Comparison of ENCODE assay signal across 7 mouse cellular contexts in genomic region chr4:76448678-76449465, GRCm38 (mm10).
DNase-seq lines count a peak whose midpoint lies in the region; ATAC-seq and TF ChIP-seq lines count a peak whose summit lies in the region.

No protein-coding gene starts in this region.

- no peak for DNase-seq in spleen, adult 2 months (ENCODE audit: low read depth in 1 of 2, low spot score in 2 of 2)
- DNase-seq in spleen, postnatal 4 days (ENCODE audit: low spot score in 2 of 2): no peak
- peak; percentile 35 for DNase-seq in limb, embryonic 10.5 days (ENCODE audit: low spot score)
- DNase-seq in right cerebral cortex, adult 2 months (ENCODE audit: low spot score in 2 of 2): no peak
- no peak for DNase-seq in right cerebral cortex, postnatal 4 days

- no peak for TF ChIP-seq POLR2A in spleen, adult 2 months (IDR thresholded peaks at IDR 0.05; ENCODE audit: low read depth, low read length)
- TF ChIP-seq POLR2A in olfactory bulb, adult 2 months (IDR thresholded peaks at IDR 0.05; ENCODE audit: insufficient read depth, low read depth, low read length): no peak

- H3K36me3 ChIP-seq in spleen, adult 2 months (ENCODE audit: control insufficient read depth, insufficient read depth, low read length): no peaks in the 10 kb centered on the region
- H3K36me3 ChIP-seq in forebrain, embryonic 12.5 days (replicated peaks): no peaks in the 10 kb centered on the region
- H3K36me3 ChIP-seq in limb, embryonic 10.5 days: no peaks in the 10 kb centered on the region

- H3K27me3 ChIP-seq in spleen, adult 2 months (ENCODE audit: control insufficient read depth, insufficient read depth, low read length): peaks cover 10% of the 10 kb centered on the region
- peaks cover 4% of the 10 kb centered on the region; the same call in 1 of the 2 replicates for H3K27me3 ChIP-seq in forebrain, embryonic 12.5 days
- 0 out of 2 replicates have a peak, but pooled peaks cover 4% of the 10 kb centered on the region for H3K27me3 ChIP-seq in limb, embryonic 10.5 days (ENCODE audit: low read depth, poor library complexity, severe bottlenecking)

- peak overlapping the region; percentile 81 for H3K4me2 ChIP-seq in forebrain, embryonic 12.5 days

- no peak for TF ChIP-seq CTCF in spleen, adult 2 months (IDR thresholded peaks at IDR 0.05; ENCODE audit: extremely low read depth, insufficient read depth, insufficient read length, insufficient replicate concordance)
- TF ChIP-seq CTCF in olfactory bulb, adult 2 months (IDR thresholded peaks at IDR 0.05; ENCODE audit: insufficient read depth, low read depth, low read length): no peak

- H3K27ac ChIP-seq in spleen, adult 2 months (ENCODE audit: insufficient read depth, low read length): no peak overlapping the region
- peak overlapping the region; percentile 94 for H3K27ac ChIP-seq in forebrain, embryonic 12.5 days
- peak overlapping the region; percentile 99 for H3K27ac ChIP-seq in limb, embryonic 10.5 days
- no peak overlapping the region for H3K27ac ChIP-seq in olfactory bulb, adult 2 months (ENCODE audit: insufficient read depth, low read depth, low read length)

- no peaks in the 10 kb centered on the region for H3K9me3 ChIP-seq in forebrain, embryonic 12.5 days
- H3K9me3 ChIP-seq in limb, embryonic 10.5 days (replicated peaks): no peaks in the 10 kb centered on the region

- peak overlapping the region; percentile 8; the same call in 1 of the 2 replicates for H3K4me3 ChIP-seq in spleen, adult 2 months (ENCODE audit: extremely low read depth, insufficient read depth, insufficient read length)
- peak overlapping the region; percentile 77 for H3K4me3 ChIP-seq in forebrain, embryonic 12.5 days (replicated peaks)
- H3K4me3 ChIP-seq in limb, embryonic 10.5 days: peak overlapping the region; percentile 79
- H3K4me3 ChIP-seq in olfactory bulb, adult 2 months (ENCODE audit: insufficient read depth, low read depth, low read length): peak overlapping the region; percentile 74

- ATAC-seq in forebrain, embryonic 12.5 days (ENCODE audit: low FRiP score): 0 out of 2 replicates have a peak, but pooled peaks have one; percentile 5

- H3K4me1 ChIP-seq in spleen, adult 2 months (ENCODE audit: control insufficient read depth, insufficient read depth, insufficient read length): 0 out of 2 replicates have a peak, but pooled peaks cover 2% of the 10 kb centered on the region
- peaks cover 8% of the 10 kb centered on the region; the same call in 1 of the 2 replicates for H3K4me1 ChIP-seq in forebrain, embryonic 12.5 days
- peaks cover 26% of the 10 kb centered on the region for H3K4me1 ChIP-seq in limb, embryonic 10.5 days
- no peaks in the 10 kb centered on the region for H3K4me1 ChIP-seq in olfactory bulb, adult 2 months (ENCODE audit: control insufficient read depth, insufficient read depth, low read length)

- 6% methylated on average over 24 of the region's 24 CpGs for WGBS in spleen, adult 2 months
- under 1% methylated on average over 24 of the region's 24 CpGs for WGBS in forebrain, embryonic 12.5 days
- WGBS in limb, embryonic 10.5 days: 1% methylated on average over 24 of the region's 24 CpGs
- WGBS in olfactory bulb, adult 2 months: 1% methylated on average over 24 of the region's 24 CpGs

- H3K9ac ChIP-seq in forebrain, embryonic 12.5 days: peak overlapping the region; percentile 88

Comparison
In these comparisons a context has a peak if more than half of its experiments do, and no peak if none do; other contexts are left out.
1. H3K27ac ChIP-seq: peak in forebrain, embryonic 12.5 days (single experiment) and limb, embryonic 10.5 days (single experiment); none in spleen, adult 2 months (single experiment) and olfactory bulb, adult 2 months (single experiment).
2. H3K4me3 ChIP-seq: peak in every context shown above with its lines; median percentile 79 in limb, embryonic 10.5 days; 77 in forebrain, embryonic 12.5 days; 74 in olfactory bulb, adult 2 months; 8 in spleen, adult 2 months.